ENCODE assay signal across 7 mouse cellular contexts in genomic region chr16:43362651-43363300, GRCm38 (mm10).
DNase-seq lines count a peak whose midpoint lies in the region; ATAC-seq and TF ChIP-seq lines count a peak whose summit lies in the region.

No protein-coding gene starts in this region.

- H3K4me2 ChIP-seq in CH12.LX (ENCODE audit: insufficient read depth, low read depth, poor library complexity, severe bottlenecking): peak overlapping the region; percentile 99
- H3K4me2 ChIP-seq in embryonic facial prominence, embryonic 13.5 days: 0 out of 2 replicates have a peak overlapping the region, but pooled peaks have one; percentile 24
- peak overlapping the region; percentile 53 for H3K4me2 ChIP-seq in heart, embryonic 15.5 days

- H3K27ac ChIP-seq in CH12.LX (ENCODE audit: insufficient read depth, low read depth): peak overlapping the region; percentile 87
- H3K27ac ChIP-seq in embryonic facial prominence, embryonic 13.5 days: 0 out of 2 replicates have a peak overlapping the region, but pooled peaks have one; percentile 39
- peak overlapping the region; percentile 89 for H3K27ac ChIP-seq in heart, embryonic 15.5 days

- dilution Hi-C loops in CH12.LX (cut with MboI; ENCODE audit: extremely low pct_ligation_motif_present, extremely low pct_unique_long_range_greater_than_20kb, low sequenced_read_pairs): no loop called here

- no peak for ATAC-seq in embryonic facial prominence, embryonic 13.5 days (ENCODE audit: insufficient number of reproducible peaks, insufficient read depth, low FRiP score, low TSS enrichment, low read depth)
- ATAC-seq in heart, embryonic 15.5 days (replicated peaks; ENCODE audit: insufficient number of reproducible peaks, insufficient read depth, low FRiP score, low read depth): peak; percentile 88
- ATAC-seq in megakaryocyte-erythroid progenitor cell, adult 5-6 weeks (replicated peaks; ENCODE audit: low FRiP score, low TSS enrichment, poor library complexity, severe bottlenecking): peak; percentile 77
- ATAC-seq in monocyte, adult 5-6 weeks (replicated peaks; ENCODE audit: insufficient number of reproducible peaks, low FRiP score, low TSS enrichment, poor library complexity, severe bottlenecking): no peak; the same call in 1 of the 2 replicates

- DNase-seq in 416B (ENCODE audit: low read depth) (peak; percentile 85), CH12.LX (ENCODE audit: extremely low read depth) (peak; percentile 81)
- peak; percentile 87 to 95 for DNase-seq in kidney, postnatal 25 days

- H3K27me3 ChIP-seq in CH12.LX (replicated peaks): no peaks in the 10 kb centered on the region
- H3K27me3 ChIP-seq in embryonic facial prominence, embryonic 13.5 days: no peaks in the 10 kb centered on the region
- no peaks in the 10 kb centered on the region for H3K27me3 ChIP-seq in heart, embryonic 15.5 days

- no peak for TF ChIP-seq CTCF in CH12.LX (conservative IDR thresholded peaks at IDR 0.05 in 1 of 2, IDR thresholded peaks at IDR 0.05 in 1 of 2; ENCODE audit: low read depth in 2 of 2, low read length in 2 of 2)

- peak; percentile 54; the same call in 1 of the 2 replicates for TF ChIP-seq EP300 in CH12.LX (IDR thresholded peaks at IDR 0.05; ENCODE audit: low read length)

- 76% methylated on average over 9 of the region's 9 CpGs for WGBS in embryonic facial prominence, embryonic 13.5 days
- WGBS in heart, embryonic 15.5 days: 33% methylated on average over 9 of the region's 9 CpGs

- H3K9me3 ChIP-seq in CH12.LX (replicated peaks; ENCODE audit: low read length): no peaks in the 10 kb centered on the region
- no peaks in the 10 kb centered on the region for H3K9me3 ChIP-seq in embryonic facial prominence, embryonic 13.5 days
- H3K9me3 ChIP-seq in heart, embryonic 15.5 days (replicated peaks): no peaks in the 10 kb centered on the region

- TF ChIP-seq POLR2A in CH12.LX (IDR thresholded peaks at IDR 0.05; ENCODE audit: low read depth, low read length): peak; percentile 85

- H3K4me3 ChIP-seq in CH12.LX (replicated peaks in 1 of 3; ENCODE audit: low read depth in 2 of 3, low read length in 2 of 3, poor library complexity in 1 of 3): peak overlapping the region; percentile 40 to 49 (median 43)
- no peak overlapping the region for H3K4me3 ChIP-seq in embryonic facial prominence, embryonic 13.5 days
- peak overlapping the region; percentile 36 for H3K4me3 ChIP-seq in heart, embryonic 15.5 days

- H3K4me1 ChIP-seq in CH12.LX (ENCODE audit: control insufficient read depth in 1 of 2, insufficient read depth in 2 of 2): peaks cover 12 to 40% of the 10 kb centered on the region in 2 experiments
- H3K4me1 ChIP-seq in embryonic facial prominence, embryonic 13.5 days: peaks cover 19% of the 10 kb centered on the region
- peaks cover 26% of the 10 kb centered on the region for H3K4me1 ChIP-seq in heart, embryonic 15.5 days (replicated peaks)

- peaks cover 0 to 2% of the 10 kb centered on the region in 2 experiments for H3K36me3 ChIP-seq in CH12.LX (replicated peaks in 1 of 2; ENCODE audit: control insufficient read depth in 1 of 2, insufficient read depth in 1 of 2, low read length in 1 of 2)
- H3K36me3 ChIP-seq in embryonic facial prominence, embryonic 13.5 days: no peaks in the 10 kb centered on the region
- no peaks in the 10 kb centered on the region for H3K36me3 ChIP-seq in heart, embryonic 15.5 days

- H3K9ac ChIP-seq in CH12.LX (ENCODE audit: insufficient read depth, low read depth): peak overlapping the region; percentile 96
- H3K9ac ChIP-seq in embryonic facial prominence, embryonic 13.5 days: no peak overlapping the region
- peak overlapping the region; percentile 41 for H3K9ac ChIP-seq in heart, embryonic 15.5 days

- no peak; the same call in 1 of the 2 replicates for TF ChIP-seq RAD21 in CH12.LX (IDR thresholded peaks at IDR 0.05; ENCODE audit: low read depth, low read length)

- in situ Hi-C loops in CH12.LX (cut with MboI; ENCODE audit: low pct_ligation_motif_present, low pct_unique_long_range_greater_than_20kb, low sequenced_read_pairs): no loop called here

- peaks cover 7% of the 10 kb centered on the region; the same call in 1 of the 2 replicates for H3K79me2 ChIP-seq in CH12.LX (replicated peaks; ENCODE audit: control insufficient read depth, extremely low read depth, insufficient read depth, poor library complexity, severe bottlenecking)

TF ChIP-seq in CH12.LX, 34 proteins besides CTCF, POLR2A, EP300 and RAD21:
- TF ChIP-seq USF2 (conservative IDR thresholded peaks at IDR 0.05; ENCODE audit: low read depth, low read length) (no peak), JUND (conservative IDR thresholded peaks at IDR 0.05; ENCODE audit: low read depth, low read length) (0 out of 2 replicates have a peak, but pooled peaks have one; percentile 41), ZNF384 (IDR thresholded peaks at IDR 0.05; ENCODE audit: low read depth, low read length) (no peak), POLR2AphosphoS2 (IDR thresholded peaks at IDR 0.05; ENCODE audit: low read depth, low read length) (peak; percentile 96), E2F4 (IDR thresholded peaks at IDR 0.05; ENCODE audit: insufficient replicate concordance, low read depth, low read length) (no peak), MAZ (IDR thresholded peaks at IDR 0.05; ENCODE audit: low read depth, low read length) (peak; percentile 26; the same call in 1 of the 2 replicates), BHLHE40 (IDR thresholded peaks at IDR 0.05; ENCODE audit: low read depth, low read length) (peak; percentile 84), TBP (conservative IDR thresholded peaks at IDR 0.05; ENCODE audit: low read depth, low read length) (peak; percentile 98), ELF1 (IDR thresholded peaks at IDR 0.05; ENCODE audit: low read depth, low read length) (peak; percentile 53; the same call in 1 of the 2 replicates), RCOR1 (conservative IDR thresholded peaks at IDR 0.05; ENCODE audit: low read depth, low read length) (0 out of 2 replicates have a peak, but pooled peaks have one; percentile 38), CHD1 (IDR thresholded peaks at IDR 0.05; ENCODE audit: low read depth, low read length) (no peak), PAX5 (IDR thresholded peaks at IDR 0.05; ENCODE audit: low read length) (no peak), CHD2 (IDR thresholded peaks at IDR 0.05; ENCODE audit: low read length) (peak; percentile 64), MEF2A (IDR thresholded peaks at IDR 0.05; ENCODE audit: borderline replicate concordance, low read depth, low read length) (peak; percentile 89), MAX (IDR thresholded peaks at IDR 0.05; ENCODE audit: low read length) (peak; percentile 76), ZKSCAN1 (IDR thresholded peaks at IDR 0.05; ENCODE audit: borderline replicate concordance, low read depth, low read length) (no peak), ZMIZ1 (IDR thresholded peaks at IDR 0.05; ENCODE audit: low read depth, low read length) (peak; percentile 100), MXI1 (IDR thresholded peaks at IDR 0.05; ENCODE audit: low read depth, low read length) (peak; percentile 39; the same call in 1 of the 2 replicates), ETS1 (conservative IDR thresholded peaks at IDR 0.05; ENCODE audit: low read depth, low read length) (peak; percentile 86), IRF4 (IDR thresholded peaks at IDR 0.05; ENCODE audit: low read depth, low read length) (peak; percentile 76), SIN3A (IDR thresholded peaks at IDR 0.05; ENCODE audit: low read length) (peak; percentile 51; the same call in 1 of the 2 replicates), MAFK (IDR thresholded peaks at IDR 0.05; ENCODE audit: insufficient replicate concordance, low read length) (peak; percentile 92), KAT2A (IDR thresholded peaks at IDR 0.05; ENCODE audit: insufficient replicate concordance, low read length) (no peak), NELFE (IDR thresholded peaks at IDR 0.05; ENCODE audit: low read depth, low read length) (peak; percentile 87), ZC3H11A (IDR thresholded peaks at IDR 0.05; ENCODE audit: low read depth, low read length) (no peak), NRF1 (IDR thresholded peaks at IDR 0.05; ENCODE audit: low read depth, low read length) (no peak), JUN (IDR thresholded peaks at IDR 0.05; ENCODE audit: insufficient read depth, low read depth, low read length) (0 out of 2 replicates have a peak, but pooled peaks have one; percentile 35), GABPA (IDR thresholded peaks at IDR 0.05; ENCODE audit: insufficient replicate concordance, low read depth, low read length) (no peak), SMC3 (IDR thresholded peaks at IDR 0.05; ENCODE audit: low read depth, low read length) (peak; percentile 22), USF1 (IDR thresholded peaks at IDR 0.05; ENCODE audit: low read depth, low read length) (no peak), HCFC1 (IDR thresholded peaks at IDR 0.05; ENCODE audit: low read depth, low read length) (no peak; the same call in 1 of the 2 replicates), TCF12 (IDR thresholded peaks at IDR 0.05; ENCODE audit: low read depth, low read length) (peak; percentile 54), MYC (IDR thresholded peaks at IDR 0.05; ENCODE audit: low read depth, low read length) (0 out of 2 replicates have a peak, but pooled peaks have one; percentile 50), UBTF (IDR thresholded peaks at IDR 0.05; ENCODE audit: low read depth, low read length) (0 out of 2 replicates have a peak, but pooled peaks have one; percentile 29)

Comparison
In these comparisons a context has a peak if more than half of its experiments do, and no peak if none do; other contexts are left out.
1. H3K27ac ChIP-seq: peak in every context shown above with its lines; median percentile 89 in heart, embryonic 15.5 days; 87 in CH12.LX; 39 in embryonic facial prominence, embryonic 13.5 days.
2. H3K4me2 ChIP-seq: peak in every context shown above with its lines; median percentile 99 in CH12.LX; 53 in heart, embryonic 15.5 days; 24 in embryonic facial prominence, embryonic 13.5 days.
3. ATAC-seq: peak in heart, embryonic 15.5 days (single experiment) and megakaryocyte-erythroid progenitor cell, adult 5-6 weeks (single experiment); none in embryonic facial prominence, embryonic 13.5 days (single experiment) and monocyte, adult 5-6 weeks (single experiment).
4. Peak in every context shown above with its lines, with median percentiles within 50 percentile points of each other: DNase-seq.